ENCODE assay signal across 8 mouse cellular contexts in the genomic region with DNA sequence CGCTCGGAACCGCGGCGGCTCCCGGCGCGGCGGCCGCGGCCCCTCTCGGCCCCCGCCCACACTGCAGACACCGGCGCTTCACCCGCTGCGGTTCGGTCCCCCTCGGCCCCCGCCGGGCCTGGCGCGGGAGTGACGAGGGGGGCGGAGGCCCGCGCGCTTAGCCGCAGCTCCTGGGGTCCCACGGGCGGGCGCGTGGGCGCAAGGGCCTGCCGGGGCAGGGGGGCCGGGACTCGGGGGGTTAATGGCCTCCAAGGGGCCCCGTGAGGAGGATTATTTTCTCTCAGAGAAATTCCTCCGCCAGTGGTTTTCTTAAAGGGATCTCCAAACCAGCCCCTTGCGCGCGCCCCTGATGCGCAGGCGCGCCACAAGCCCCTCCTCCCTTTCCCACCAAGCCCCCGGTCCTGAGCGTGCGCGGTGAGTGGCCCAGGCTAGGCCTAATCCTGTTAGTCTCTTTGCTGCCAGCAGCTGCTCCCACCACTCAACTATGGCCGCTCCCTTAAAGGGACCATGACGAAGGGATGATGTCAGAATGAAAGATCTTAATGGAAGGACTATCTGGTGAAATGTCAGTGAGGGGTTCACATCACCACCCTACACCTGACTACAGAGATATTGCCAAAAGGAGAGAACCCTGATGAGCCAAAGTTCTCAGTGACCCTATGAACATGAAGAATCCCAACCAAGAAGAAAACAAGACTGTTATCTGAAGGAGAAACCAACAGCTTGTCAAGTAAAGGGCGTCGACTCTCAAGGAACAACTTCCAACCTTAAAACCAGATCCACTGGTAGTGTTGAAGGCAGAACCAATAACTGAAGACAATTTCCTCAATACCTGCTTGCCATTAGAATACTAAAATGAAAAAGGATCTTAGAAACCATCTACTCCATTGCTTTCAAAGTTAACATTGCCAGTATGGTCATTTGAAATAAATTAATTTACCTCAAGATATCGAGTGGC. TPM values are rescaled to one million over a fixed set of nuclear protein-coding genes. Genes with fewer than 3 reads are reported as not detected.
DNase-seq lines count a peak whose midpoint lies in the region; ATAC-seq lines count a peak whose summit lies in the region.

Zmym4 (minus strand) TSS at position 272 of the 958 bp plus-strand sequence.

- WGBS in forebrain, embryonic 10.5 days = 5% methylated on average over 54 of the region's 54 CpGs
- WGBS in heart, embryonic 16.5 days = 6% methylated on average over 46 of the region's 54 CpGs
- WGBS in liver, embryonic 15.5 days (ENCODE audit: insufficient replicate concordance) = 5% methylated on average over 54 of the region's 54 CpGs
- 7% methylated on average over 48 of the region's 54 CpGs for WGBS in neural tube, embryonic 12.5 days

- peaks cover 14% of the 10 kb centered on the region for H3K4me1 ChIP-seq in forebrain, embryonic 10.5 days
- peaks cover 4% of the 10 kb centered on the region; the same call in 1 of the 2 replicates for H3K4me1 ChIP-seq in heart, embryonic 16.5 days (ENCODE audit: control insufficient read depth, insufficient read depth, low read length)
- H3K4me1 ChIP-seq in liver, embryonic 15.5 days (replicated peaks) = peaks cover 20% of the 10 kb centered on the region
- H3K4me1 ChIP-seq in neural tube, embryonic 12.5 days = peaks cover 7% of the 10 kb centered on the region; the same call in 1 of the 2 replicates

- no peaks in the 10 kb centered on the region for H3K9me3 ChIP-seq in forebrain, embryonic 10.5 days
- H3K9me3 ChIP-seq in heart, embryonic 16.5 days (replicated peaks; ENCODE audit: control insufficient read depth, low read length) = no peaks in the 10 kb centered on the region
- H3K9me3 ChIP-seq in liver, embryonic 15.5 days (replicated peaks) = no peaks in the 10 kb centered on the region
- no peaks in the 10 kb centered on the region for H3K9me3 ChIP-seq in neural tube, embryonic 12.5 days

- H3K9ac ChIP-seq in heart, embryonic 16.5 days (ENCODE audit: low read length) = peak within 1 kb of the TSS; percentile 99
- H3K9ac ChIP-seq in liver, embryonic 15.5 days = peak within 1 kb of the TSS; percentile 92
- H3K9ac ChIP-seq in neural tube, embryonic 12.5 days = peak within 1 kb of the TSS; percentile 99

- peak; percentile 91 for ATAC-seq in CD4-positive, CD25-positive, alpha-beta regulatory T cell, adult 4 months
- peak; percentile 97 for ATAC-seq in heart, embryonic 16.5 days (replicated peaks; ENCODE audit: extremely low read depth, insufficient read depth, low FRiP score)
- peak; percentile 90 for ATAC-seq in liver, embryonic 15.5 days (ENCODE audit: insufficient read depth)
- peak; percentile 100 for ATAC-seq in neural tube, embryonic 12.5 days (ENCODE audit: low FRiP score, low read depth)

- peak within 1 kb of the TSS; percentile 98 for H3K4me3 ChIP-seq in forebrain, embryonic 10.5 days
- peak within 1 kb of the TSS; percentile 94 for H3K4me3 ChIP-seq in heart, embryonic 16.5 days (ENCODE audit: low read length)
- peak within 1 kb of the TSS; percentile 92 for H3K4me3 ChIP-seq in liver, embryonic 15.5 days (replicated peaks)
- H3K4me3 ChIP-seq in neural tube, embryonic 12.5 days = peak within 1 kb of the TSS; percentile 95

- H3K4me2 ChIP-seq in heart, embryonic 16.5 days (ENCODE audit: low read depth, low read length) = peak within 1 kb of the TSS; percentile 75
- H3K4me2 ChIP-seq in liver, embryonic 15.5 days = peak within 1 kb of the TSS; percentile 82
- peak within 1 kb of the TSS; percentile 85 for H3K4me2 ChIP-seq in neural tube, embryonic 12.5 days (replicated peaks)

- H3K27me3 ChIP-seq in forebrain, embryonic 10.5 days (ENCODE audit: poor library complexity, severe bottlenecking) = no peaks in the 10 kb centered on the region
- no peaks in the 10 kb centered on the region for H3K27me3 ChIP-seq in heart, embryonic 16.5 days (ENCODE audit: control insufficient read depth, insufficient read depth, low read length)
- H3K27me3 ChIP-seq in liver, embryonic 15.5 days = no peaks in the 10 kb centered on the region
- H3K27me3 ChIP-seq in neural tube, embryonic 12.5 days (replicated peaks) = no peaks in the 10 kb centered on the region

- DNase-seq in c-Kit-negative CD71-positive TER-119-positive erythroid progenitor cells, embryonic 14.5 days (ENCODE audit: low read depth, low spot score) = peak; percentile 25
- DNase-seq in forebrain, embryonic 10.5 days (ENCODE audit: extremely low spot score, low spot score) = peak; percentile 94
- DNase-seq in kidney, postnatal 36 days = peak; percentile 95
- peak; percentile 95 for DNase-seq in telencephalon, adult 2 months (ENCODE audit: low read depth, low spot score)

- peak within 1 kb of the TSS; percentile 100 for H3K27ac ChIP-seq in forebrain, embryonic 10.5 days
- H3K27ac ChIP-seq in heart, embryonic 16.5 days (ENCODE audit: low read length) = peak within 1 kb of the TSS; percentile 90
- peak within 1 kb of the TSS; percentile 87 for H3K27ac ChIP-seq in liver, embryonic 15.5 days (replicated peaks)
- H3K27ac ChIP-seq in neural tube, embryonic 12.5 days = peak within 1 kb of the TSS; percentile 98

- H3K36me3 ChIP-seq in forebrain, embryonic 10.5 days (replicated peaks) = peaks cover 8% of the 10 kb centered on the region
- no peaks in the 10 kb centered on the region for H3K36me3 ChIP-seq in heart, embryonic 16.5 days (ENCODE audit: control insufficient read depth, insufficient read depth)
- no peaks in the 10 kb centered on the region for H3K36me3 ChIP-seq in liver, embryonic 15.5 days (replicated peaks)
- H3K36me3 ChIP-seq in neural tube, embryonic 12.5 days = no peaks in the 10 kb centered on the region

RNA-seq across cellular contexts. Expression of gene Zmym4, which starts in this region (rescaled TPM):
- polyA plus RNA-seq in CD4-positive, CD25-positive, alpha-beta regulatory T cell, adult 4 months (2017; shearing (Covaris generic)) = 10 to 100 TPM; 16.3 to 19.7 TPM
- 26.2 and 29.9 TPM in 2 replicates for polyA plus RNA-seq in forebrain, embryonic 10.5 days (2016; fragmentation: Nextera tagmentation; extraction: Ambion mirVana)
- 9.4 and 12.3 TPM in 2 replicates for polyA plus RNA-seq in heart, embryonic 16.5 days (2015; fragmentation: Nextera tagmentation; extraction: Ambion mirVana)
- 2.6 and 3.2 TPM in 2 replicates for polyA plus RNA-seq in liver, embryonic 15.5 days (2015; fragmentation: Nextera tagmentation; extraction: Ambion mirVana)
- polyA plus RNA-seq in neural tube, embryonic 12.5 days (2016; fragmentation: Nextera tagmentation; extraction: Ambion mirVana) = 34.6 and 36.2 TPM in 2 replicates

Comparison
In these comparisons a context has a peak if more than half of its experiments do, and no peak if none do; other contexts are left out.
1. Peak in every context shown above with its lines: DNase-seq, ATAC-seq, H3K4me3 ChIP-seq and H3K27ac ChIP-seq.
2. DNase-seq: peak in every context shown above with its lines; median percentile 95 in kidney, postnatal 36 days; 95 in telencephalon, adult 2 months; 94 in forebrain, embryonic 10.5 days; 25 in c-Kit-negative CD71-positive TER-119-positive erythroid progenitor cells, embryonic 14.5 days.